Mouse (Mus musculus): ENCODE measurements around the gene Vwc2. TPM values are rescaled to one million over a fixed set of nuclear protein-coding genes. Genes with fewer than 3 reads are reported as not detected.

Gene Vwc2
- polyA plus RNA-seq, 1 experiment, result not detected

DNA sequence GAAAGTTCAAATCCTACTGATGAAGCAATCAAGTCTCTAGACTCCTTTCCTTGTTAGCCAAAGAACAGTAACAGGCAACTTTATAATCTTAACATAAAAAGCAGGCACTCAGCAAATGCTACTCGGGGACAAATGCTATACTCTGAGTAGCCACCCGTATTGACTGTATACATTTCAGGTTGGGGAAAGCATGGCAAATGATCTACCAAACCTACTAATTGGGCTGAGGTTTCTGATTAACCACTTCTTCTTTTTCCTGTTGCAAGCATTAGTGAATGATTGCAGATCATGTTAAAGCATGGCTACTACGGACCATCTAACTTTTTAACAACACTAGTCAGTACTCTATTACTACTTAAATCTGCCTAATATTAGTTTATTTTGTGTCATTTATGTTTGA lies 169.5 kb downstream of the Vwc2 start:
- Histone ChIP-seq H3K4me3 (replicated peaks; ENCODE audit: control insufficient read depth, low read depth, low read length) (no peak overlapping the region), H3K27ac (ENCODE audit: control insufficient read depth, insufficient read depth, low read depth, low read length, poor library complexity) (no peak overlapping the region), H3K4me1 (ENCODE audit: control insufficient read depth, insufficient read depth, low read length) (no peaks in the 10 kb centered on the region)
- 75% methylated on average over 3 of the region's 3 CpGs for WGBS
- TF ChIP-seq POLR2A (IDR thresholded peaks at IDR 0.05; ENCODE audit: borderline replicate concordance, control insufficient read depth, low read depth, low read length), result no peak
